Mouse (Mus musculus) CH12.LX (cell line): ENCODE measurements around the gene Ccdc93. TPM values are rescaled to one million over a fixed set of nuclear protein-coding genes. Genes with fewer than 3 reads are reported as not detected.

ENCODE experiments used
- DNase-seq: peaks from one replicate; pipeline ENCODE4 v3.0.0-alpha.2; 2013; ENCODE audit errors: extremely low read depth
- H3K27ac ChIP-seq: 2 replicates; pipeline ENCODE4 v1.5.1; 2012; ENCODE audit warnings: low read depth, mild to moderate bottlenecking, control low read depth, moderate library complexity; ENCODE audit not compliant: insufficient read depth
- H3K27me3 ChIP-seq: replicated peaks from 2 replicates; pipeline ENCODE3; 2012; ENCODE audit warnings: inconsistent platforms
- H3K36me3 ChIP-seq, 2 experiments: replicated peaks in 1 of 2; 2 replicates each; pipeline versions ENCODE3 to v1.6.1; 2012; ENCODE audit warnings: inconsistent platforms in 1 of 2, low read length in 1 of 2, mild to moderate bottlenecking in 1 of 2, mixed read lengths in 1 of 2, moderate library complexity in 1 of 2; ENCODE audit not compliant: control insufficient read depth in 1 of 2, insufficient read depth in 1 of 2
- H3K4me1 ChIP-seq, 2 experiments: 2 replicates each; pipeline ENCODE4 v1.6.1; 2012; ENCODE audit warnings: inconsistent platforms in 1 of 2, moderate library complexity in 1 of 2; ENCODE audit not compliant: insufficient read depth in 2 of 2, control insufficient read depth in 1 of 2
- H3K4me2 ChIP-seq: 2 replicates; pipeline ENCODE4 v1.6.1; 2012; ENCODE audit warnings: low read depth, mild to moderate bottlenecking, control low read depth; ENCODE audit not compliant: poor library complexity, insufficient read depth, severe bottlenecking
- H3K4me3 ChIP-seq, 3 experiments: fragments of 150-350 bp in 1 of 3; sonication (generic) in 1 of 3; replicated peaks in 1 of 3; 2 replicates each; pipeline versions ENCODE3 to v1.5.1; 2011 to 2012; ENCODE audit warnings: low read depth in 2 of 3, low read length in 2 of 3, mild to moderate bottlenecking in 2 of 3, moderate library complexity in 2 of 3, control low read depth in 1 of 3, improper control_type of control experiment in 1 of 3, inconsistent platforms in 1 of 3, mixed read lengths in 1 of 3; ENCODE audit not compliant: poor library complexity in 1 of 3
- H3K79me2 ChIP-seq: replicated peaks from 2 replicates; pipeline ENCODE4 v1.6.1; 2012; ENCODE audit warnings: mild to moderate bottlenecking, moderate library complexity; ENCODE audit not compliant: control insufficient read depth, poor library complexity, insufficient read depth, severe bottlenecking; ENCODE audit errors: extremely low read depth
- H3K9ac ChIP-seq: 2 replicates; pipeline ENCODE4 v1.6.1; 2012; ENCODE audit warnings: low read depth, mild to moderate bottlenecking, control low read depth, moderate library complexity; ENCODE audit not compliant: insufficient read depth
- H3K9me3 ChIP-seq: replicated peaks from 2 replicates; pipeline ENCODE3; 2012; ENCODE audit warnings: low read length, inconsistent platforms, mixed read lengths
- BHLHE40 ChIP-seq: IDR thresholded peaks from 2 replicates; pipeline ENCODE4 v1.6.1; 2011; ENCODE audit warnings: mild to moderate bottlenecking, low read depth, low read length, improper control_type of control experiment
- CHD1 ChIP-seq: IDR thresholded peaks from 2 replicates; pipeline ENCODE4 v1.6.1; 2012; ENCODE audit warnings: low read depth, low read length, improper control_type of control experiment, inconsistent platforms
- CHD2 ChIP-seq: IDR thresholded peaks from 2 replicates; pipeline ENCODE4 v1.6.1; 2011; ENCODE audit warnings: low read length, improper control_type of control experiment
- HCFC1 ChIP-seq: IDR thresholded peaks from 2 replicates; pipeline ENCODE4 v1.6.1; 2012; ENCODE audit warnings: low read depth, mild to moderate bottlenecking, inconsistent platforms, low read length, improper control_type of control experiment
- JUND ChIP-seq: conservative IDR thresholded peaks from 2 replicates; pipeline ENCODE4 v1.6.1; 2011; ENCODE audit warnings: low read depth, low read length, improper control_type of control experiment
- KAT2A ChIP-seq: IDR thresholded peaks from 2 replicates; pipeline ENCODE4 v1.6.1; 2012; ENCODE audit warnings: low read length, improper control_type of control experiment, inconsistent platforms; ENCODE audit not compliant: insufficient replicate concordance
- MAFK ChIP-seq: IDR thresholded peaks from 2 replicates; pipeline ENCODE4 v1.6.1; 2011; ENCODE audit warnings: low read length, improper control_type of control experiment; ENCODE audit not compliant: insufficient replicate concordance
- MAX ChIP-seq: IDR thresholded peaks from 2 replicates; pipeline ENCODE4 v1.6.1; 2011; ENCODE audit warnings: low read length, improper control_type of control experiment
- MEF2A ChIP-seq: IDR thresholded peaks from 2 replicates; pipeline ENCODE4 v1.6.1; 2014; ENCODE audit warnings: low read depth, mild to moderate bottlenecking, inconsistent platforms, low read length, improper control_type of control experiment, borderline replicate concordance
- MXI1 ChIP-seq: IDR thresholded peaks from 2 replicates; pipeline ENCODE4 v1.6.1; 2011; ENCODE audit warnings: mild to moderate bottlenecking, low read depth, low read length, improper control_type of control experiment
- NELFE ChIP-seq: IDR thresholded peaks from 2 replicates; pipeline ENCODE4 v1.6.1; 2011; ENCODE audit warnings: low read depth, low read length, improper control_type of control experiment
- NRF1 ChIP-seq: IDR thresholded peaks from 2 replicates; pipeline ENCODE4 v1.6.1; 2014; ENCODE audit warnings: low read depth, mild to moderate bottlenecking, inconsistent platforms, low read length, improper control_type of control experiment, moderate library complexity
- TBP ChIP-seq: conservative IDR thresholded peaks from 2 replicates; pipeline ENCODE4 v1.6.1; 2011; ENCODE audit warnings: low read depth, low read length, improper control_type of control experiment
- ZC3H11A ChIP-seq: IDR thresholded peaks from 2 replicates; pipeline ENCODE4 v1.6.1; 2012; ENCODE audit warnings: low read depth, mild to moderate bottlenecking, inconsistent platforms, low read length, improper control_type of control experiment
- dilution Hi-C: fragments of 300-500 bp; cut with MboI; formaldehyde crosslinking; loops from 2 replicates; pipeline ENCODE4 v1.14.3; 2020; ENCODE audit warnings: low sequenced_read_pairs; ENCODE audit not compliant: extremely low pct_unique_long_range_greater_than_20kb, extremely low pct_ligation_motif_present
- in situ Hi-C: fragments of 300-500 bp; cut with MboI; formaldehyde crosslinking; loops from 3 replicates; pipeline ENCODE4 v1.14.3; 2019; ENCODE audit warnings: low sequenced_read_pairs, low pct_ligation_motif_present, low pct_unique_long_range_greater_than_20kb, mixed read lengths
- polyA plus RNA-seq: library from polyadenylated mRNA; unstranded; fragments of >175 nt; gene quantifications from 2 replicates; pipeline ENCODE4 v1.2.1, GENCODE M21; 2012; ENCODE audit warnings: low read depth; ENCODE audit not compliant: insufficient read length
- total RNA-seq, 2 experiments: library from RNA; depleted of rRNA; stranded (reverse); fragments of 300-350 nt in 1 of 2; fragments of >200 nt in 1 of 2; gene quantifications; 2 replicates each; pipeline ENCODE4 v1.2.3; 2012 to 2014

Gene Ccdc93
- total and polyA plus RNA-seq, 3 experiments, result 21.0 to 34.0 (median 23.7) TPM

GRCm38 (mm10) chr1:121466276-121466675 is 35.4 kb downstream of the Ccdc93 start:
- H3K27ac ChIP-seq, result no peak overlapping the region
- TF ChIP-seq MAFK (no peak), CHD2 (no peak), CHD1 (no peak), NELFE (no peak)
- TF ChIP-seq, all 38 proteins: peak for 0
- no peak for DNase-seq
- in situ Hi-C loops (no loop called here), dilution Hi-C loops (no loop called here)
- Histone ChIP-seq H3K9ac (no peak overlapping the region), H3K4me1 (peaks cover 3 to 40% of the 10 kb centered on the region in 2 experiments; a peak in 3 of 4 replicates), H3K36me3 (peaks cover 49 to 98% of the 10 kb centered on the region in 2 experiments), H3K27me3 (no peaks in the 10 kb centered on the region), H3K9me3 (no peaks in the 10 kb centered on the region), H3K4me2 (no peak overlapping the region), H3K4me3 (no peak overlapping the region), H3K79me2 (no peaks in the 10 kb centered on the region)

GRCm38 (mm10) chr1:121468271-121468670 is 37.4 kb downstream of the Ccdc93 start:
- Histone ChIP-seq H3K36me3 (peaks cover 41 to 98% of the 10 kb centered on the region in 2 experiments), H3K27ac (no peak overlapping the region), H3K9me3 (no peaks in the 10 kb centered on the region), H3K9ac (no peak overlapping the region), H3K4me3 (no peak overlapping the region), H3K27me3 (no peaks in the 10 kb centered on the region), H3K4me1 (peaks cover 0 to 20% of the 10 kb centered on the region in 2 experiments; a peak in 2 of 4 replicates), H3K4me2 (no peak overlapping the region), H3K79me2 (no peaks in the 10 kb centered on the region)
- in situ Hi-C loops (no loop called here), dilution Hi-C loops (no loop called here)
- TF ChIP-seq NRF1 (no peak), MAX (no peak), NELFE (no peak), MAFK (no peak), BHLHE40 (no peak)
- DNase-seq, result no peak

- H3K4me3 ChIP-seq, result no peak overlapping the region
- no peaks in the 10 kb centered on the region for H3K79me2 ChIP-seq
- dilution Hi-C loops (no loop called here), in situ Hi-C loops (no loop called here)
- no peak for DNase-seq
- H3K27me3 ChIP-seq, result no peaks in the 10 kb centered on the region
- peaks cover 43 to 98% of the 10 kb centered on the region in 2 experiments for H3K36me3 ChIP-seq
- no peak overlapping the region for H3K9ac ChIP-seq
- H3K4me2 ChIP-seq, result no peak overlapping the region
- H3K27ac ChIP-seq, result no peak overlapping the region
- peaks cover 0 to under 1% of the 10 kb centered on the region in 2 experiments; a peak in 1 of 4 replicates for H3K4me1 ChIP-seq
- no peak for TF ChIP-seq KAT2A
- TF ChIP-seq ZC3H11A, result no peak
- no peak for TF ChIP-seq HCFC1
- no peak for TF ChIP-seq BHLHE40
- no peak for TF ChIP-seq MEF2A
- no peak for TF ChIP-seq JUND
- TF ChIP-seq MXI1, result no peak
- no peak for TF ChIP-seq TBP
- no peaks in the 10 kb centered on the region for H3K9me3 ChIP-seq
Measured at GRCm38 (mm10) chr1:121471503-121471902, 40.7 kb downstream of the Ccdc93 start.
